ENCODE assay signal across 26 mouse cellular contexts in the genomic region with DNA sequence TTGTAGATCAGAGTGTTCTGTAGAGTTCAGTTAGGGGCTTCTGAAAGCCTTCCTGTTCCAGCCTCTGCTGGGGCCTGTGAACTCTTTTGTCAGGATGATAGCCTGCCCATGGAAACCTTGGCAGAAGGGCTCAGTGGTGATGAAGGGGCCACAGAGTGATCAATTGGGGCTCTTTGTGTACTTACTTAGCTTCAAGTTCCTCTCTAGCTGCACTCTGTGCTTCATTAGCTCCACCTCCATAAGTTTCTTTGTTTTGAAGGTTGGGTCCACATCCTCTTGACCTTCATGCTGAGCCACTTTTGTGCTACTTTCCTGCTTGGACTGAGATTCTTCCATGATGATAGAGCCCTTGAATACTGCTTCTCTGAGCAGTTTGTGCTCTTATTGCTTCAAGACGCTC. TPM values are rescaled to one million over a fixed set of nuclear protein-coding genes. Genes with fewer than 3 reads are reported as not detected.
A peak's percentile ranks its signal among the peaks of the same experiment; 100 is the strongest.
DNase-seq lines count a peak whose midpoint lies in the region; ATAC-seq and TF ChIP-seq lines count a peak whose summit lies in the region.
"Had no signal": no experiment of that assay in that cellular context is flagged by ENCODE, and none has a peak within 500 bp of the region (broad histone marks: within the 10 kb centered on the region; RNA-seq: fewer than 3 reads in every experiment).

No protein-coding gene starts in this region.

- H3K27ac ChIP-seq in kidney, adult 2 months (ENCODE audit: insufficient read depth, low read depth, low read length): no peak overlapping the region
- no peak overlapping the region for H3K27ac ChIP-seq in lung, postnatal 0 days (ENCODE audit: low read length)
- no peak overlapping the region for H3K27ac ChIP-seq in midbrain, embryonic 16.5 days (ENCODE audit: low read length)
- H3K27ac ChIP-seq: embryonic facial prominence, embryonic 15.5 days; forebrain, embryonic 10.5 days; heart, embryonic 10.5 days; heart, embryonic 15.5 days; hindbrain, embryonic 12.5 days had no signal

- H3K4me2 ChIP-seq in lung, postnatal 0 days (replicated peaks; ENCODE audit: low read depth, low read length): no peak overlapping the region
- no peak overlapping the region for H3K4me2 ChIP-seq in midbrain, embryonic 16.5 days (ENCODE audit: low read length)
- H3K4me2 ChIP-seq: embryonic facial prominence, embryonic 15.5 days; heart, embryonic 15.5 days; hindbrain, embryonic 12.5 days had no signal

- no peaks in the 10 kb centered on the region; the same call in 1 of the 2 replicates for H3K27me3 ChIP-seq in kidney, adult 2 months (replicated peaks; ENCODE audit: control insufficient read depth, insufficient read depth, low read length)
- no peaks in the 10 kb centered on the region for H3K27me3 ChIP-seq in lung, postnatal 0 days (replicated peaks; ENCODE audit: insufficient read depth, low read length)
- H3K27me3 ChIP-seq in midbrain, embryonic 16.5 days (ENCODE audit: control insufficient read depth, insufficient read depth, low read depth, low read length): no peaks in the 10 kb centered on the region
- H3K27me3 ChIP-seq: embryonic facial prominence, embryonic 15.5 days; heart, embryonic 15.5 days; hindbrain, embryonic 12.5 days had no signal

- TF ChIP-seq EP300 in lung, postnatal 0 days (IDR thresholded peaks at IDR 0.05): no peak

- 93% methylated on average over 1 of the region's 1 CpGs for WGBS in kidney, adult 2 months
- WGBS in lung, postnatal 0 days: 73% methylated on average over 1 of the region's 1 CpGs
- WGBS in midbrain, embryonic 16.5 days: 88% methylated on average over 1 of the region's 1 CpGs

- no peak for TF ChIP-seq POLR2A in kidney, adult 2 months (IDR thresholded peaks at IDR 0.05; ENCODE audit: low read depth, low read length)

- no peaks in the 10 kb centered on the region for H3K4me1 ChIP-seq in kidney, adult 2 months (ENCODE audit: control insufficient read depth, insufficient read depth, low read length)
- no peaks in the 10 kb centered on the region for H3K4me1 ChIP-seq in lung, postnatal 0 days (ENCODE audit: insufficient read depth, low read depth, low read length)
- H3K4me1 ChIP-seq in midbrain, embryonic 16.5 days (ENCODE audit: control insufficient read depth, insufficient read depth, low read length): no peaks in the 10 kb centered on the region
- H3K4me1 ChIP-seq: embryonic facial prominence, embryonic 15.5 days; forebrain, embryonic 10.5 days; heart, embryonic 10.5 days; heart, embryonic 15.5 days; hindbrain, embryonic 12.5 days had no signal

- no peaks in the 10 kb centered on the region for H3K36me3 ChIP-seq in kidney, adult 2 months (ENCODE audit: control insufficient read depth, insufficient read depth, low read length)
- H3K36me3 ChIP-seq in lung, postnatal 0 days (ENCODE audit: insufficient read depth, low read length): no peaks in the 10 kb centered on the region
- no peaks in the 10 kb centered on the region for H3K36me3 ChIP-seq in midbrain, embryonic 16.5 days (ENCODE audit: control insufficient read depth, insufficient read depth, low read length)
- H3K36me3 ChIP-seq: embryonic facial prominence, embryonic 15.5 days; forebrain, embryonic 10.5 days; heart, embryonic 10.5 days; heart, embryonic 15.5 days; hindbrain, embryonic 12.5 days had no signal

- H3K4me3 ChIP-seq in kidney, adult 2 months (ENCODE audit: insufficient read depth, low read depth, low read length): no peak overlapping the region
- H3K4me3 ChIP-seq in lung, postnatal 0 days (ENCODE audit: low read depth, low read length): no peak overlapping the region
- no peak overlapping the region for H3K4me3 ChIP-seq in midbrain, embryonic 16.5 days (ENCODE audit: low read depth, low read length)
- H3K4me3 ChIP-seq: embryonic facial prominence, embryonic 15.5 days; erythroblast, embryonic 14.5 days; forebrain, embryonic 10.5 days; heart, embryonic 10.5 days; heart, embryonic 15.5 days; hindbrain, embryonic 12.5 days had no signal

- no peak for ATAC-seq in lung, postnatal 0 days
- ATAC-seq in midbrain, embryonic 16.5 days: no peak
- ATAC-seq: forebrain, embryonic 14.5 days; hindbrain, embryonic 16.5 days had no signal

- peak; percentile 91 for DNase-seq in heart, adult 11 months
- no peak for DNase-seq in heart, postnatal 4 days
- DNase-seq in kidney, adult 2 months: peak; percentile 25
- no peak for DNase-seq in kidney, adult 18-20 months
- peak; percentile 5 to 11 for DNase-seq in lung, adult 18-20 months
- no peak for DNase-seq in lung, postnatal 0 days (ENCODE audit: low spot score)
- DNase-seq: adrenal gland, postnatal 10 days; cerebellum, adult 11 months; cerebellum, adult 8-10 months; cerebellum, postnatal 14 days; embryo, embryonic 11 days; gastrocnemius, postnatal 36 days; heart, postnatal 36 days had no signal

- H3K9ac ChIP-seq in lung, postnatal 0 days (replicated peaks; ENCODE audit: low read depth): no peak overlapping the region
- no peak overlapping the region for H3K9ac ChIP-seq in midbrain, embryonic 16.5 days (ENCODE audit: low read depth, low read length)
- H3K9ac ChIP-seq: embryonic facial prominence, embryonic 15.5 days; heart, embryonic 15.5 days; hindbrain, embryonic 12.5 days had no signal

- H3K9me3 ChIP-seq in lung, postnatal 0 days (ENCODE audit: low read length): no peaks in the 10 kb centered on the region
- H3K9me3 ChIP-seq in midbrain, embryonic 16.5 days (replicated peaks; ENCODE audit: control insufficient read depth, low read length, poor library complexity, severe bottlenecking): no peaks in the 10 kb centered on the region
- H3K9me3 ChIP-seq: embryonic facial prominence, embryonic 15.5 days; forebrain, embryonic 10.5 days; heart, embryonic 10.5 days; heart, embryonic 15.5 days; hindbrain, embryonic 12.5 days had no signal

- no peak for TF ChIP-seq CTCF in kidney, adult 2 months (conservative IDR thresholded peaks at IDR 0.05; ENCODE audit: insufficient read depth, insufficient read length, low read depth, low read length)
- TF ChIP-seq CTCF in lung, postnatal 0 days (IDR thresholded peaks at IDR 0.05): no peak

RNA-seq across cellular contexts. Expression of gene Nlrp1a, which starts 2.5 kb away (rescaled TPM):
- total RNA-seq in heart, postnatal 4 days (2021): under 1 TPM; 0.29 to 0.36 TPM
- polyA plus RNA-seq in kidney, adult 2 months (2012; rRNA removed): 0.04 and 0.08 TPM in 2 replicates
- polyA plus RNA-seq in lung, postnatal 0 days (2015; fragmentation: Nextera tagmentation; extraction: Ambion mirVana): 0.12 and 0.13 TPM in 2 replicates
- 0.07 and 0.08 TPM in 2 replicates for polyA plus RNA-seq in midbrain, embryonic 16.5 days (2015; fragmentation: Nextera tagmentation; extraction: Ambion mirVana)
- total RNA-seq: MEL had no signal
- polyA plus RNA-seq: brain, embryonic 14.5 days; C2C12; embryonic facial prominence, embryonic 11.5 days; erythroblast, embryonic 14.5 days; forebrain, embryonic 10.5 days; forebrain, embryonic 14.5 days; hindbrain, embryonic 12.5 days; hindbrain, embryonic 16.5 days had no signal

Comparison
In these comparisons a context has a peak if more than half of its experiments do, and no peak if none do; other contexts are left out.
1. DNase-seq: peak in heart, adult 11 months (single experiment), kidney, adult 2 months (single experiment) and lung, adult 18-20 months (2 of 2); none in heart, postnatal 4 days (single experiment), kidney, adult 18-20 months (single experiment) and lung, postnatal 0 days (single experiment).